Mouse (Mus musculus): Measurements from ENCODE around the gene Adcy7.
A peak's percentile ranks its signal among the peaks of the same experiment; 100 is the strongest.

The Adcy7 gene

DNA sequence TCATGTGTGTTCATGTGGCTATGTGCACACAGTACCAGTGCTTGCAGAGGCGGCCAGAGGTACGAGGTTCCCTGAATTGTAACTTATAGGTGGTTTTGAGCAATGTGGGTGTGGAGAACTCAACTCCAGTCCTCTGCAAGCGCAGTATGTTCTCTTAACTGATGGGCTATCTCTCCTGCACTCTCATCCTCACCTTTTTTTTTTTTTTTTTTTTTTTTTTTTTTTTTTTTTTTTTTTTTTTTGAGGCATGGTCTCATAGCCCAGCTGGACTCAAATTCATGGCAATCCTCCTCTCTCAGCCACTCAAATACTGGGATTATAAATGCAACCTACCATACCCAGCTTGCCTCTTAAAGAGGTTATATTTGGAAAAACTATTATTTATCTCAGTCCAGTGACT, 58.6 kb downstream of the Adcy7 start:
- DNase-seq (ENCODE audit: low read depth): no peak

DNA sequence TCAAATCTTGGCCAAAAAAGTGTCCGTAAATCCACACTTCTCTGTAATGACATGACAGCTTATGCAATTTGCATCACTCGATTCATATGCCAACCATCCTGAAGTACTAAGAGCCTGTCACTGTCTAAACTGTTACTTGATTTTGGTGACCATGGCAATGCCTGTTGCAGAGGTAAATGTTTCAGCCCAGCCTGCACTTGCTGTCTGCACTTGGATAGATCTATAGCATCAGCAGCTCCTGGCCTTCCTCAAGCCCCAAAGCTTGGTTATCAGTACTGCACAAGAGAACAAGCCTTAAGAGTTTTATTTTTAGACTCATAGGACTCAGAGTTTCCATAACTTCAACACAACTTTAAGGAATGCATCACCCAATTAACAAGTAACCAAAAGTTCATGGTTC, 62.2 kb downstream of the Adcy7 start:
- DNase-seq (ENCODE audit: low read depth): no peak

DNA sequence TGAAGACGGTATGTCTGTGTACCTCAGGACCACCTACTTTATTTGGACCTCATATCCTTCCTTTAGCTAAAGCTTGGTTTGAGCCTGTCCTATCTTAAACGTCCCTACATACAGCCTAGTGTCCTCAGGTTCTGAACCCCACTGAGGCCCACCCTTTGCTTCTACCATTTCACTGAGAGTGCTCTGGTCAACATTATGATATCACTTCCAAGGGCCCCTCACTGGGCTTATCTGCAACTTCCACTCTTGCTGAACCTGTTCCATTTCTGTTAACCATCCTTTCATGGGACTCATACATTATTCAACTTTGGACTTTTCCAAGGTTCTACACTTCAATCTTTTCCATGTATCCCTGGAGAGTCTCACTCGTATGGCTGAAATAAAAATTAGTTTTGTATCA, 62.8 kb downstream of the Adcy7 start:
- DNase-seq (ENCODE audit: low read depth): no peak

DNA sequence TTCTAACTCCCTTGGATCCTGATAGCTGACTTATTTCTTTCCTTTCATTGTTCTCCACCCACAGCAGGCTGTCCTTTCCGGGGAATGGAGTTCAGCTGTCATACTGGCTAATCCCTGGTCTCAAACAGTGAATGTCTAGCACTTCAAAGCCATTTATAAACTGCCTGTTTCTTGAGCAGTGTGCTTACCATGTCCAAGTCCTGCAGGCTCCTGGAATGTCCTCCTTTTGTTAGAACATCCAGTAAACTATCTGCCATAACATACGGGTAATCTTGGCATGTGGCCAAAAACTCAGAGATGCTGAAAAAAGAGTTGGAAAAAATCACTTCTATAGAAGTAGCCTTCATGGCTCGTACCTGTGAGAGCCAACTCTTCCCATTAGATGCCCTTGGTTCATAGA, 67.0 kb downstream of the Adcy7 start:
- no peak for DNase-seq (ENCODE audit: low read depth)

DNA sequence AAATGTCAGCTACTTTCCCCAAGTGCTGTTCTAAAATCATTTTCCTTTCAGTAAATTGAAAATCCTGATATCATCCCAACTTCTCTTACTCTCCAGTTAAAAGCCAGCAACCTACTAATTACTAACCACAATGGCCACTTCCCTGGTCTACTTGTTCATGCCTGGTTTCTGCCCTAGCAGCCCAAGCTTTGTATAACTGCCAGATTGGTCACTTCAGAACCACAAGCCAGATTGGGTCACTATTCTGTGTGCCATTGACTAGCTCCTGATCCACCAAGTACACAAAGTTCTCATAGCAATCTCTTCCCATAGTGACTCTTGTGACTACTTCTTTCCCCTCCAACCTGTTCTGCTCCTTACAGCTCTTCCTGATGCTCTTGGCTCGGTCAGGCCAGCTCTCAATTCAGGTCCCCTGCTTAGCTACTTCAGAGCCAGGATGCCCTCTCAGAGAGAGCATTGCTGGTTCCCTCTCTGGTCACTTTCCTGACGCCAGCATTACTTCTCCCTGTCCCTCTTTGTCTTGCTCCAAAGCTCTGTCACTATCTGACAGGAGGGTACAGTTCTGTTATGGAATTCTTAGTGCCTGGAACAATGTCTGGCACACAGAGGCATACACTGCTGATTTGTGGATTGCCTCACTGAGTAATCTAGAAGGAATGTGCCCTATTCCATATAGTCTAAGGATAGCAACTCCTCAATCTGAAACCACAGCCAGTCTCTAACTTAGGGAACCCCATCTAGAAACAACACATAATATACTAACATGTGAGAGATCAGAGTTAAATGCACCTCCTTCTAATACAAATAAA, 67.9 kb downstream of the Adcy7 start:
- DNase-seq (ENCODE audit: low read depth): no peak

DNA sequence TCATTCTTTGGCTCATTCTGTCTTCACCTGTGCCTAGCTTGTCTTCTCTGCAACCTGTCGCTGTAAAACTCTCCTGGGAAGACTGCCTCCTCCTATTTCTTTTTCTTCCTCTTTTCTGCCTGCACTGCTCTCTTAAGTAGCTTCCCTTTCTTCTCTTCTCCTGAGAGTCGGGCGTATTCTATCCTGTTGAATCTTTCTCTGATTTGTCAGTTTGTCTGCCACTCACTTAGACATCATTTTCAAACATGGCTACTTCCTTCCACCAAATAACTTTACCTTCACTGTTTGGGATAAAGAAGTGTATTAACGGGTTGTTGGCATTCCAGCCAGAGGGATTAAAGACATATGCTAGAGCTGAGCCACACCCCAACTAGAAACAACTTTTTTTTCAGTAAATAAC, 69.8 kb downstream of the Adcy7 start:
- DNase-seq (ENCODE audit: low read depth): no peak

DNA sequence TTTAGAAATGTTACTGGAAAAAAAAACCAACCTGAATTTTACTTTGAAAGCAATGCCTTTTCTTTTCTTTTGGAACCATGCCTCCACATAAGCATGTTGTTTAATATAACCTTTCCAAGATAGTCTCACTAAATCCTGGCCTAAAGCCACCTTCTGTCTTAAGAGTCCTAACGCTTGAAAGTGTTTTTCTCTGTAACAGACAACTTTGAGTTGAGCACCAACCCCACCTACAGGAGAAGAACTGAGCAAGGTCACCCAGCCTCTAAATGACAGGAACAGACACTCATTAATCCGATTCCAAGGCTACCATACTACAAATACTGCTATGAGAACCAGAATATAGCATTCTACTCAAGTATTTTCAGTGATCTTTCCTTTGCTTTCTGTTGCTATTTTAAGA, 76.8 kb downstream of the Adcy7 start:
- no peak for DNase-seq (ENCODE audit: low read depth)

DNA sequence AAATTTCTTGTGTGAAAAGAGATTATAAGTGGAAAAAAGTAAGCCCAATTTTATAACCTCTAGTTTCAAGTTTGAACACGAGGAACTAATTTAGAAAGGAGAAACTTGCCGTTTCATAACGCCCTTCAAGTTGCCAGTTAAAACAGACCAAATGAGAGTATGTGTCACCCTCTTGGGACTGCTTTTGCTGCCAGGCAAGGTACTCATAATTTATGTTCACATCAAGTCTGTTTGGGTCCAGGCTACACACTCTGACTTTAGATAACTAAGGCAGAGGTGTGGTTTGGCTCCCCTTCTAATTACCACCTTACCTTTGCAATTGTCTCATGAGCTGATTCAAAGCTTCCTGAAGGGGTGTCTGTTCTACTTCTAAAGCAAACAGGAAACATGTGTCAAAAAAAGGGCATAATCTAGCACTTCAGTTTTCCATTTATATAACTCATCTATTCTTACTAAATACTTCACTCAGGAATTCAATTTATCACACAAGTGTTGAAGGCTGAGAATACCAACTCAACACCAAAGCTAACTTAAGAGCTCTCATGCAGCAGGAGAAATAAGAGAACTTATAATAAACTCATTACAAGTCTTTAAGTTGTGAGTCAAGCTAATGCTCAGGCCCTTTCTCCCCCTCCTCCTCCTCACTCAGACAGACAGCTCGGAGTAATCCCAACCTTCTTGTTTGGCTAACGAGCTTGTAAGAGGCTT, 85.2 kb downstream of the Adcy7 start:
- no peak for DNase-seq (ENCODE audit: low read depth)

DNA sequence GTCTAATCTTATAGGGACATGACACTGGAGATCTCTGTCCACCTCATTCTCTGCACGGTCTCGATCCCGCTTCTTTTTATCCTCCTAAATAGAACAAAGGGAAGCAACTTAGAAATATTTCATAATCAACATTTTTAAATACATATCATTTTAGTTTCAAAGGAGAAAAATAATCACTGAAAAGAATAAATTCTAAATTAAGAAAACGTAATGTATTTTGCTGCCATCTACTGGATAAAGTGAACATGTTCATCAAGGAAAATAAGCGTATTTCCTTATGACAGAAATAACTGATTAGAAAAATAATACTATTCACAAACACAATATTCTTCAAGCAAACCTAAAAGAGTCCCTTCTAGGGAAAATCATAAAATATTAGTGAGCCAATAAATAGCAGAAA, 85.7 kb downstream of the Adcy7 start:
- DNase-seq (ENCODE audit: low read depth): no peak

DNA sequence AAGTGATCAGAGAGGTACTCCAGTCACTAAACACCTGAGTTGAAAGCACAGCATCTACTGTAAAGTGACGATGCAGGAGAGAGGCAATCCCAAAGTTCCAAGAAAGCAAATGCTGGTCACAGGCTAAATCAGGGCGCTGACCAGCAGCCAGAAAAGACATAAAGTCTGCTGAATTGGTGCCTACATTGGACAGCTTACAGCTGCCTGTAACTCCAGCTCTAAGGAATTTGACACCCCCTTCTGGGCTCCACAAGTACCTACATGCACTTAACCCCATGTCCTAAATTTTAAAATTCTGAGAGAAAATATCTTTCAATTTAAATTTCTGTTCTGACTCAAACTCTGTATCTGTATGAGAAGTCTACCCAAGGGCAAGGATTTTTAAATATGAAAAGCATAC, 87.8 kb downstream of the Adcy7 start:
- DNase-seq (ENCODE audit: low read depth): no peak

DNA sequence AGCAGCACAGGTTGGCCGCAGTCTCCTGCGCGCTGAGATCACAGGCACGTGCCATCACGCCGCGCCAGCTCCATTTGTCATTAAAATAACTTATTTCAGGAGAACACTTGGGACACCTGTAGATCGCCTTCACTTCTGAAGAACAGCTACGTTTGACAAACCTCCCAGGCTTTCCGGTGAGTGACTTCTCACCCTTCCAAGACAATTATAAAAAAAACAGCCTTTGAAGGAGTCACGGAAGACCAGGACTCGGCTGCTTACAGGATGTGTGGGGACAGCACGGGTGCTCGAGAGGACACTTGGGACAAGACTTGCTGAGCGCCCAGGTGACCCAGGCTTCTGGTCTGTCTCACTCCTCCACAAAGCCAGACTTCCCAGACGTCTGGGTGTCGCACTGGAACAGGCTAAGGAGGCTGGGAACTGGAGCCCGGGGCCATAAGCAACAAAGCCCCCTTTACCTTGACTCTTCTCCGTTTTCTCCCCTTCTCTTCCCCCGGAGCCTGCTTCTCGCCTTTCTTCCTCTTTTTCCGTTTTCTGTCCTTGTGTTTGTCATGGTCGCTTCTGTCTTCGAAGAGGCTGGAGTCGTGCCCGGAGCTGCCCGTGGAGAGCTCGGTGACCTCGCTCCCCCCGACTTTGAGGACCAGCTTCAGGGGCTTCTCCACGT, 89.0 kb downstream of the Adcy7 start:
- peak; percentile 18 for DNase-seq (ENCODE audit: low read depth)

DNA sequence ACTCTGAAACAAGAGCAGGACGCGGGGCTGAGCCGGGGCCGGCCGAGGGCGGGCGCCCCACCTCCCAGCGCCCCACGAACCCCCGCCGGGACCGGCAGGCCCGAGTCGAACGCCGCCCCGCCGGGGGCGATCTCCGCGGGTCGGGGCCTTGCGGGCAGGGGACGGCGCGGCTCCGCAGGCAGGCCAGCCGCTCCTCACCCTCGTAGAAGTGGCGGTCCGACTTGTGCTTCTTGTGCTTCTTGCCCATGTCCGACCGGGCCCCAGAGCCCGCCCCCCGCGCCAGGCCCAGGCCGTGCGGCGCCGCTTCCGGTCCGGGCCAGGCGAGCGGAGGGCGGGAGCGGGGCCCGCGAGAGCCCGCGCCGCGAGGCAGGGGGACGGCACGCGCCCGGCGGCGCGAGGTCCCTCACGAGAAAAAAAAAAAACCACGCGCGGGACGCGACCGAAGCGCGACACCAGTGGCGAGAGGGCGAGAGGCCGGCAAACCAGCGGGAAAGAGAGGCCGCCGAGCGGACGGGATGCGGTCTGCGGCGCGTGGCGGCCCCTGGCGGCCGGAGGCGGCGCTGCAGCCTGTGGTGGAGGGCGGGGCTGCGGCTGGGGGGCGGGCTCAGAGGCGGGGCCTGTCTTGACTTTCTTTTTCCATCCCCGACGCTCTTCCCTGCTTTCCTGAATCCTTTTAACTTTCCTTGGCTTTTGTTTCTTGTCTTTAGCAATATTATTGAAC, 89.7 kb downstream of the Adcy7 start, which contains the start of gene Brd7:
TSS of gene Brd7 (minus strand) at position 487 of the 721 bp plus-strand sequence.
- peak; percentile 45 for DNase-seq (ENCODE audit: low read depth)

DNA sequence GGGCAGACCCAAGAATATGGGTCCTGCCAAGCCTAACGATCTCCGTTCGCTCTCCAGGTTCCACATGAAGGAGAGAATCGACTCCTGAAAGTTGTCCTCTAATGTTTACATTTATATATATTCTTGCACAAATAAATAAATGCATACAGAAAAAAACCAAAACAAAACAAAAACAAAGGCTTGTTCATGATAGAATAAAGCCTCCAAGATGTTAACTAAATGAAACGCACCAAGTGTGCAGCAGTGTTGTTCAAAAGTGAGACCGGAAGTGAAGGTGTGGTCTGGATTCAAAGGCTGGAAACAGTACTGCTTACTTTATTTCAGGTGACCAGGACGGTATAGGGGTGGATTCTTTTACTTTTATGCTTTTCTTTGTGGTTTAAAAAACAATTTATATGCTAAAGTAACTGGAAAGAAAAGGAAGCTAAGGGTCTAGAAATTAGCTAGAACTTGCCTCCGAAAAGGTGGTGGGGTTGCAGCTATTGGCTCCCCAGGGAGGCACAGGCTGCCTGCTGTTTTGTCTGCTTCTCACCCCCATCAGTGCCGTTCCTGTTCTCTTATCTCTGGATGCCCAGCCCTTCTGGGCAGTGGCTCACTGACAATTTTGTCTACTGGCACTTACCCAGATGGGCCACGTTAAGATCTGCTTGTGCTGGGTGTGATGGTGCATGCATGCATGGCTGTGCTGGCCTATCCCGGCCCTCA, 90.4 kb downstream of the Adcy7 start:
- DNase-seq (ENCODE audit: low read depth): peak; percentile 29

DNA sequence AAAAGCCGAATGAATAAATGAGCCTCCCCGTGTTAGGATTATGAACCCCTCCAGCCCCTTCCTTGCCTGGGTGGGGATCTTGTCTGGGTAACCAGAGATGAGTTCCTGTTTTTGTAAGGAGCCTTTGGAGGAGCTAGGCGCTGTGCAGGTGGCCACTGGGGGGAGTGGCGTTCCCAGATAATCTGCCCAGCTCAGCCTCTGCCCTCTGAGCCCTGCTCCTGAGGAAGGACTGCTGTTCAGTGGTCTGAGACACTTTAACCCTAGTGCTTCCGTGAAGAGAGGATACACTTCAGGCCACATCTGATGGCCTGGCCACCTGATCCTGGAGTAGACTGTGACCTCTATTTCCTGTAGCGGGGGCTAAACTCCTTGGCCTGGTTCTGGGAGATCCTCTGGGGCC, 97.0 kb downstream of the Adcy7 start:
- DNase-seq (ENCODE audit: low read depth): no peak

DNA sequence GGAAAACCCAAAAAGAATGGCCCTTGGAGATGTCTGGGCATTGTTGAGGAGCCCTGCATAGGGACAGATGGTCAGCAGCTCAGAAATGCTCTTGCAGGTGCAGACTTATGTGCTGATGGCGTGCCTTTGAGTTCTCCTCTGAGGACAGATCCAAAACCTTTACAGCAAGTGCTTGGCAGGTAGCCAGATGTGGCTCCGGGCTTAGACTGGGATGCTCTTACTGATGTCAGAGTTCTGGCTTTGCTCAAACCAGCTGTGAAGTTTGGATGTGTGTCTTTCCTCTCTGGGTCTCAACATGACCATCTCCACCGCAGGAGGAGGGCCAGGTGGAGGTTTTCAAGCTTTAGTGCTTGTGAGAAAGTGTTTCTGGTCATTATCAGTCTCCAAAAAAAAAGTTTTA, 97.6 kb downstream of the Adcy7 start:
- DNase-seq (ENCODE audit: low read depth): no peak

DNA sequence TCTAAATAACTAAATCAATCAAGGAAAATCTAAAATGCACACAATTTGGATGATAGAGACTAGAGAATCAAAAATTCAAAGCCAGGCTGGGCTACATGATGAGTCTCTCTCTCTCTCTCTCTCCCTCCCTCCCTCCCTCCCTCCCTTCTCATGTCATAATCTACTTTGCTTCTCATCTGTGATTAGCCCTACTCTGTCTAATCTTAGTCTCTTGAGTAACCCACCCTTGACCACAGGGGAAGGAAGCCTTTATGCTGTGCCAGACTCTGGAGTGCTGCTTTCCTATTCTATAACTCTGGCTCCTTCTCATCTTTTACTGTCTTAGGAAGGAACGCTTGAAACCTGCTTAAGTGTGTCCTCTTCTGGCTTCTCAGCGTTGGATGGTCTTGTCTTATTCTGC, 99.3 kb downstream of the Adcy7 start:
- no peak for DNase-seq (ENCODE audit: low read depth)

DNA sequence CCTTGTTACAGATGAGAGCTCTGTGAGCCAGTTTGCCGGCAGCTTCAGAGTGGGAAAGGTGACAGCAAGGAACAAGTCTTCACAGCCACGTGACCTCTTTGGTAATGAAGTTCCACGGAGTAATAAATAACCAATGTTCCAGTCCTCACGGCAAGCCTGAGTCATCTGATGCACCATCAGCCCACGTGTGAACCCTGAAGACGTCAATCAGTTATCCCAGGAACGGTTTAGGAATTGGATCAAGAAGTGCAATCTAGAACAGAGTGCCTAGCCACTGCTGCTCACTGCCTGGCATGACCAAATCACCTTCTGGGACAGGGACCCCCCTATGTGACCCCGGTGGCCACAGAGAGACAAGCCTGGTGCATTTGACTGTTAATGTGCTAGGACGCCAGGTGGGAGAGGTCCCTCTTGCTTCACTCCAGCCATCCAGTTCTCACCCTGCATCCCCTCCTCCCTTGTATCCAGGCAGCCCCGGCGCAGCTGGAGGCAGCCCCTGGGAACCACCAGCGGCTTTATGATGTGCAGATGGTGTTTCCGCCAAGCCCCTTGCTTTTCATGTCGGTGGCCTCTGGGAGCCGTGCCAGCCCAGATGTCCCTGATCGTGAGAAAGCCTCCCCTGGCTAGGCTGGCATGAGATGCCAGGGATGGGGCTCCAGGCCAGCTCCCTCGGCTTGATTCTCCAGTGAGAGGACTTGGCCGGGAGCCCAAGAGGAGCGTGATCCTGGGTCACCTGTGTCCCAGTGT, 104.8 kb downstream of the Adcy7 start:
- no peak for DNase-seq (ENCODE audit: low read depth)
